In the genomic region with DNA sequence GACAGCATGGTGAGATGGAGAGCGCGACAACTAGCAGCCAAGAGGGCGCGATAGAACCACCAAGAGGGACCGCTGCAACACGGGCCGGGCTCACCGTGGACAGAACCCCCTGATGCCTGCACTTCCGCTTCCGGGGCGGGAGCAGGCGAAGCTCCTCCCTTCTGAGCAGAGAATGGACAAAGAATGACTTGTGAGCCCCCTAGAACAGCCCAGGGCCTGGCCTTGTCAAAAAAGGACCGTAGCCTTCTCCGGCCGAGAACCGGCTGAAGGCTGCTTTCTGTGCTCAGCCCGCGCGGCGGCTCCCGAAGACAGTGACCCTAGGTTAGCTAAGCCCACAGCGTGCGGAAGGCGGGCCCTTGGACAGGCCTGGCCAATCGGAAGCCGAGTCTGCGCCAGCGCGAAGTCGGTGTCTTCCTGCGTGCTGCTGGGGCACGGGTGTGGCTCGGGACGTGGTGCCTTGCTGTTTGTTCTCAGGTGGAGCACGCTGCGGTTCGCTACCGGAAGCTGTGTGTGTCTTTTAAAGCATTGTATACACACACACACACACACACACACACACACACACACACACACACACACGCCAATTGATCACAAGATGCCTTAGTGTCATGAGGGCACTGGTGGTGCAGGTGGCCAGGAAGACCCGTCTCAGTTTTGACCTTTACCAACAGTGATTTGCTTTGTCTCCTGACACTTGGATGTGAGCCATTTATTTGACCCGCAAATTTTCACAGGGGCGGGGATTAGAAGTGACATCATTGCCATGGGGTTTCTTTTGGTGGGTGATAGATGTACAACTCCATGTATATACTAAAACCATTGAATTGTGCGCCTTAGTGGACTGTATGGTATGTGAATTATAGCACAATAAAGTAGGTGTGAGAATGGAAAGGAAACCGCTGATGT, we compare ENCODE assay signal across 8 mouse cellular contexts. TPM values are rescaled to one million over a fixed set of nuclear protein-coding genes. Genes with fewer than 3 reads are reported as not detected.
DNase-seq lines count a peak whose midpoint lies in the region; ATAC-seq and TF ChIP-seq lines count a peak whose summit lies in the region.

TSS of gene Sec11a (minus strand) at position 336 of the 906 bp plus-strand sequence.

- POLR2A ChIA-PET in Patski (lab: Charles Lee), result interaction anchor here (0.7 kb wide), 1 partner anchor 396 kb away, joined by 3 read pairs; no protein-coding TSS in a partner anchor

- H3K4me3 ChIP-seq in hindbrain, embryonic 13.5 days, result peak within 1 kb of the TSS; percentile 86

- CTCF ChIA-PET in Patski (lab: Charles Lee), result interaction anchor here (1.1 to 1.3 kb wide), 2 partner anchors 12 to 35 kb away, joined by 3 to 4 read pairs; no protein-coding TSS in a partner anchor

- H3K36me3 ChIP-seq in hindbrain, embryonic 13.5 days, result peaks cover 4% of the 10 kb centered on the region; the same call in 1 of the 2 replicates

- 2% methylated on average over 44 of the region's 44 CpGs for WGBS in hindbrain, embryonic 13.5 days

- ATAC-seq in Patski, result peak; percentile 94
- peak; percentile 100 for ATAC-seq in hindbrain, embryonic 13.5 days (ENCODE audit: low FRiP score)

- no peak for TF ChIP-seq CTCF in Patski (IDR thresholded peaks at IDR 0.05)

- in situ Hi-C loops in Patski (cut with MboI; ENCODE audit: low pct_unique_long_range_greater_than_20kb), result no loop called here

- no peaks in the 10 kb centered on the region for H3K27me3 ChIP-seq in Patski
- H3K27me3 ChIP-seq in hindbrain, embryonic 13.5 days, result peaks cover 7% of the 10 kb centered on the region; the same call in 1 of the 2 replicates

- peak within 1 kb of the TSS; percentile 92 for H3K4me2 ChIP-seq in hindbrain, embryonic 13.5 days

- H3K9me3 ChIP-seq in hindbrain, embryonic 13.5 days, result no peaks in the 10 kb centered on the region

- H3K9ac ChIP-seq in hindbrain, embryonic 13.5 days, result peak within 1 kb of the TSS; percentile 93

- peak within 1 kb of the TSS; percentile 99 for H3K27ac ChIP-seq in hindbrain, embryonic 13.5 days

- peak; percentile 59 for DNase-seq in Patski (ENCODE audit: low read depth, low spot score)
- DNase-seq in cerebellum, postnatal 14 days, result peak; percentile 95 to 97
- peak; percentile 90 to 92 for DNase-seq in frontal cortex, postnatal 14 days (ENCODE audit: low spot score in 2 of 2)
- peak; percentile 84 to 89 for DNase-seq in layer of hippocampus, postnatal 25 days (ENCODE audit: extremely low spot score in 1 of 2, low spot score in 1 of 2)
- peak; percentile 94 for DNase-seq in lung, postnatal 25 days (ENCODE audit: low spot score)
- DNase-seq in retina, embryonic 14.5 days (ENCODE audit: low spot score), result peak; percentile 91
- DNase-seq in thymus, postnatal 4 days, result peak; percentile 96

- peaks cover 29% of the 10 kb centered on the region for H3K4me1 ChIP-seq in hindbrain, embryonic 13.5 days (replicated peaks)

RNA-seq across cellular contexts. Expression of gene Sec11a, which starts in this region (rescaled TPM):
- 169 TPM for polyA plus RNA-seq in Patski (2021)
- 174 and 177 TPM in 2 replicates for polyA plus RNA-seq in hindbrain, embryonic 13.5 days (2015; fragmentation: Nextera tagmentation; extraction: Ambion mirVana)
- total RNA-seq in layer of hippocampus, postnatal 25 days (2021), result 10 to 100 TPM; 54.5 to 58.6 TPM

Comparison
In these comparisons a context has a peak if more than half of its experiments do, and no peak if none do; other contexts are left out.
1. Peak in every context shown above with its lines: DNase-seq, ATAC-seq, H3K4me3 ChIP-seq and H3K27ac ChIP-seq.